Mouse (Mus musculus) MEL-GATA-1-ER (cell line): ENCODE results near the gene Lcn2.
A peak's percentile ranks its signal among the peaks of the same experiment; 100 is the strongest.

Source experiments
- DNase-seq: peaks from one replicate; pipeline ENCODE4 v3.0.0-alpha.2; 2012; ENCODE audit warnings: low read depth; ENCODE audit errors: extremely low read depth

Gene Lcn2

GRCm38 (mm10) chr2:32387706-32388490 is at the start of gene Lcn2:
TSS of gene Lcn2 (minus strand) at chr2:32388252.
- DNase-seq: no peak

- DNase-seq: no peak
Measured at GRCm38 (mm10) chr2:32437612-32438166, 49.6 kb upstream of the Lcn2 start.

- no peak for DNase-seq
Measured at GRCm38 (mm10) chr2:32436686-32437372, 48.8 kb upstream of the Lcn2 start.

- DNase-seq: no peak
Measured at GRCm38 (mm10) chr2:32430701-32431676, 42.9 kb upstream of the Lcn2 start.

GRCm38 (mm10) chr2:32429215-32429891 is 41.3 kb upstream of the Lcn2 start:
- DNase-seq: peak; percentile 18

GRCm38 (mm10) chr2:32428262-32428722 is 40.2 kb upstream of the Lcn2 start:
- no peak for DNase-seq

- DNase-seq: no peak
Measured at GRCm38 (mm10) chr2:32427720-32428119, 39.7 kb upstream of the Lcn2 start.

- DNase-seq: no peak
Measured at GRCm38 (mm10) chr2:32426141-32426540, 38.1 kb upstream of the Lcn2 start.

GRCm38 (mm10) chr2:32425568-32425967 is 37.5 kb upstream of the Lcn2 start:
- no peak for DNase-seq

GRCm38 (mm10) chr2:32424796-32425195 is 36.7 kb upstream of the Lcn2 start:
- no peak for DNase-seq

- DNase-seq: peak; percentile 34
Measured at GRCm38 (mm10) chr2:32423481-32424331, 35.7 kb upstream of the Lcn2 start.

- DNase-seq: no peak
Measured at GRCm38 (mm10) chr2:32421851-32422251, 33.8 kb upstream of the Lcn2 start.

GRCm38 (mm10) chr2:32420647-32421046 is 32.6 kb upstream of the Lcn2 start:
- DNase-seq: no peak

- DNase-seq: no peak
Measured at GRCm38 (mm10) chr2:32420066-32420608, 32.1 kb upstream of the Lcn2 start.

- DNase-seq: no peak
Measured at GRCm38 (mm10) chr2:32419359-32419758, 31.3 kb upstream of the Lcn2 start.

GRCm38 (mm10) chr2:32418430-32419151 is 30.5 kb upstream of the Lcn2 start:
- no peak for DNase-seq

GRCm38 (mm10) chr2:32417486-32417885 is 29.4 kb upstream of the Lcn2 start:
- no peak for DNase-seq

- DNase-seq: no peak
Measured at GRCm38 (mm10) chr2:32416556-32416955, 28.5 kb upstream of the Lcn2 start.

- DNase-seq: no peak
Measured at GRCm38 (mm10) chr2:32415801-32416200, 27.7 kb upstream of the Lcn2 start.
